Mouse (Mus musculus) left cerebral cortex, adult 18-20 months (tissue): Measurements from ENCODE around the gene Abhd11. TPM values are rescaled to one million over a fixed set of nuclear protein-coding genes. Genes with fewer than 3 reads are reported as not detected.
"Not testable (repeated sequence)": the region's sequence is repeated elsewhere in the genome, so short reads cannot be mapped to it uniquely, and the experiment has no call there.

Source experiments
- DNase-seq, 2 experiments: peaks; one replicate each; pipeline ENCODE4 v3.0.0; 2021 to 2022; ENCODE audit warnings: low spot score in 2 of 2, mixed read lengths in 1 of 2
- total RNA-seq, 2 experiments: library from RNA; stranded (reverse); gene quantifications; 2 replicates each; pipeline ENCODE4 v1.2.3; 2021

Abhd11 gene
- total RNA-seq, 2 experiments from 2014 or later = 34.3 to 38.1 TPM

DNA sequence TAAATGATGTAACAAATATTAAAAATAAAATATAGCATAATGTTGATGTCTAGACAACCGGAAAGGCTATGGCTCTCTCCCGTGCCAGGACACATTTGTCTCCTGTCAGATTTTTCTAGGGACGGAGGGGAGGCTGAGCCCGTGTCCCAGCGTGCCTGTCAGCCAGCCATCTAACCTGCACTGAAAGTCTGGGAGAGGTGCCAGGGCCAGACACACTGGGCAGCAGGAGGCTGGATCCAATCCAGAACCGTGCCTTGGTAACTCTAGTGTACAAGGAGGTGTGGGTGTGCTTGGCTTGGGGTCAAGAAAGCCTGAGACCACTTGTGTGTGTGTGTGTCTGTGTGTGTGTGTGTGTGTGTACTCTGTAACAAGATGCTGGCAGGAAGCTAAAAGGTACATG, 12.9 kb downstream of the Abhd11 start:
- no peak for DNase-seq

DNA sequence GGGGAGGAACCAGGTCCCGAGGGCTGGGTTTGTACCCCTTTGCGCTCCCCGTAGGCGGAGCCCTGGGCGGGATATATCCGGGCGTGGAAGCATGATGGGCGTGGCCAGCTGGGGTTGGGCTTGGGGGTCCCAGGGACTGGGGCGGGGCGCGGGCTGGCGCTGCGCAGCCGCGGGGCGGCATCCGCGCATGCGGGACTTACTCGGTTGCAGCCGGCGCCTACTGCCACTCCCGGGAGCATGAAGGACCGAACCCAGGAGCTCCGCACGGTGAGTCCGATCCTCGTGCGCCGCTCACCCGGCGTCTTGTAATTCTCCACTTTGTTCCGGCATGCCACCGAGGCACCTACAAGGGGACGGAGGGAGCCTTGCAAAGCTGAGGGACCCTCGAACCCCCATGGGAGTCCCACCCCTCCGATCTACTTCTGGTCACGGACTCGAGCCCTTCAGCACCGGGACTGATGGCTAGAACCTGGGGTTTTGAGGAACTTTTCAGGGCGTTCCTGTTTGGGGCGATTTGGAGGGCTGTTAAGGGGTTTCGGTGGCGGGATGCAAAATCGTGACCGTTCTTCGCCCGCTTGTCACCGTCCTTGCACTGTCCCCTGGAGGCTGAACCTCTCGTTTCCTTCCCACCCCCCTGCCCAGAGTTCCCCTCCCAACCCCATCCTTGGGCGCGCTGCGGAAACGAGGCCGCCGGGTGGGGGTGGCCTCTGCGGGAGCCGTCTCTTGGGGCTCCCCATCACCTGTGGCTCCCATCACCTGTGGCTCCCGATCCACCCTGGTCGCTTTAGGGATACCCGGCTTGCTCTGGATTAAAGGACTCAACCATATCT, 14.6 kb downstream of the Abhd11 start, which contains the start of gene Stx1a:
TSS of gene Stx1a (plus strand) at position 139 of the 830 bp plus-strand sequence.
- peak; percentile 79 to 90 for DNase-seq

DNA sequence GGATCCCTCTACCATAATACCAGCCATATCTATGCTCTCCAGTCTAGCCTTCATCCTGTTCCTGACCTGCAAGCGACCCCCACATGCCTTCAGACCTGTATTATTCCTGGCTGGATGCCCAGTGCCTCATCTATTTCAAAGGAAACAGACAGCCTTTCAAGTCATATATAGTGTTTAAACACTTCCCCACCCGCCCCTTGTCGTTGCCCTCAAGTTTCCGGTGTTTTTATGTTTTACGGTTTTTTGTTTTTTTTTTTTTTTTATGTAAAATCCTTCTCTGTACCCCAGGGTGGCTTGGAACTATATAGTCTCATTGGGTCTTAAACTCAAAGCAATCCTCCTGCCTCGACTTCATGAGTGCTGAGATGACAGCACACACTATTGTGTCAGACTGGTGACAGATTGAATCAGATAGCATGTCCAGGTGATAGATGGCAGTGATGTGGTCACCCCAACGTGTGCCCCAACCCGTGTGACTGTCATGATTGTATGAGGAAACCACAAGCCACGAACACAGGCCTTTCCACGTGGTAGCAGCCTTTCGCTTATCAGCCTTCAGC, 15.8 kb downstream of the Abhd11 start:
- DNase-seq = no peak

DNA sequence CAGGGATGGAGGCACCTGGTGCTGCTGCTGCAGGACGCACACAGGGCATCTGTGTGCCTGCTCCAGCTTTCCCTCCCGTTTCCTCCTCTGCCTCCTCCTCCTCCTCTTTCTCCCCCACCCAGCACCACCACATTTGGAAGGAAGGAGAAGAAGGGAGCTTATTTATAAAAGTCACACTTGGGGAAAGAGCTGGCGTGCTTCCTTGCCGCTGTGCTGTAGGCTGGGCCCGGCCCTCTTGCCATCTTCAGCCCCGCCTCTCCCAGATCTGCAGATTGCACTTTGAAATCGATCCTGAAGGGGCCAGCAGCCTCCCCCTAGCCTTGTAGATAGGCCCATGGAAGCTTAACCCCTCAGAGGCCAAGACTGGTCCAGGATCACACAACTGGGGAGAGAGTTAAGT, 16.9 kb downstream of the Abhd11 start:
- peak; percentile 58 to 72 for DNase-seq

DNA sequence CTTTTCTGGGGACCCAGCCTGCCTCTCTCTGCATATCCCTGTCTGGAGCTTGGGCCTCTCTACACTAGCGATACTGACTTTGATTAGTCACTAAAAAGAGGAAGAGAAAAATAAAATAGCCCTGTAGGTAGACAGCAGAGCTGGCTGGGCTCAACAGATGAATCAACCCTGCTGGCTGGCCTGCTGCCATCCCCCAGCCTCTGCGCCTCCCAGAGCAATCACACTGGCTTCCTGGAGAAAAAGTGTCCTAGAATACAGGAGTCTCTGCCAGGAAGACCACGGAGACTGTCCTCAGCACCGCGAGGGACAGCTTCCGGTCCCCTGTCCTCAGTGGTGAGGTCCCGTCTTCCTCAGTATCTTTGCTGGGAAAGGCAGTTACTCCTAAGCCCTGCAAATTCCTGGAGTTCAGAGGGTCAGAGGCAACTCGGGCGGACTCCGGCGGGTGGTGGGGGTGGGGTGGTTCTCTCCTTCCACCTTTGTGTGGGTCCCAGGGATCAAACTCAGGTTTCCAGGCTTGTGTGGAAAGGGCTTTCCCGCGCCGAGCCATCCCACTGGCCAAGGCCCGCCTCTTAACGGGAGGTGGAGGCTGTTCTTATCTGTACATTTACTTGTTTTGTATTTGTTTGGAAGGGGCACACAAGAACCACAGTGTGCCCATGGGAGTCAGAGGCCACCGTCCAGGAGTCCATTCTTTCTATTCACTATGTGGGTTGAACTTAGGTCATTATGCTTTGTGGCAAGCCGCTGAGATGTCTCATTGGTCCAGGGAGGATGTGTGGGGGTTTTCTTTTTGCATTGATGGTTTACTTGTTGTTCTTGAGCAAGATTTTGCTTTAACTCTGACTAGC, 20.3 kb downstream of the Abhd11 start:
- DNase-seq = peak; percentile 80 to 87

DNA sequence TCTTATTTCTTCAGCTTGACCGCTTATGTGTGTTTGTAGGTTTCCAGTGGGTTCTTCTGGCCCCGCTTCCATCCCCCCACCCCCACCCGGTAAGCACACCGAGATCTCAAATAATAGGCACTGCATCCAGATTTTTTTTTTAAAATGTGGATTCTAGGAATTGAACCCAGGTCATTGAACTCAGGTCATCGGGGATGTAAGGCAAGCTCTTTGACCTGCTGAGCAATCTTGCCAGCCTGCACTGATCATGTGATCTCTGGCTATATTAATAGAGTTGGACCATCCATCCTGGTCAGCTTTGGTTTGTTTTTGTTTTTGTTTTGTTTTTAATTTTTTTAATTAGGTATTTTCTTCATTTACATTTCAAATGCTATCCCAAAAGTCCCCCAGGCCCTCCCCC, 23.6 kb downstream of the Abhd11 start:
- DNase-seq = no peak

DNA sequence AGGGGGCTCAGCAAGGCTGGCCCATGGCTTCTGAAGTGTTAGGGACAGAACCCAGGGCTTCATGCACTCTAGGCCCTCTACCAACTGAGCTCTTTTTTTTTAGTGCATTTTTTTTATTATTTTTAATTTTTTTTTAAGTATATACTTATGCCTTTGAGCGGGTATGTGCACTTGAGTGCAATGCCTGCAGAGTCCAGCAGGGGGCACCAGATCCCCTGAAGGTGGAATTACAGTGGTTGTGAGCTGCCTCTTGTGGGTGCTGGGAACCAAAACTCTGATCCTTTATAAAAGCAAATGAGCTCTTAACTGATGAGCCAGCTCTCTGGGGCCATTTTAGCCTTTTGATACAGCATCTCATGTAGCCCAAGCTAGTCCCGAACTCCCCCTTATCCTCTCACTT, 25.6 kb downstream of the Abhd11 start:
- DNase-seq = no peak

DNA sequence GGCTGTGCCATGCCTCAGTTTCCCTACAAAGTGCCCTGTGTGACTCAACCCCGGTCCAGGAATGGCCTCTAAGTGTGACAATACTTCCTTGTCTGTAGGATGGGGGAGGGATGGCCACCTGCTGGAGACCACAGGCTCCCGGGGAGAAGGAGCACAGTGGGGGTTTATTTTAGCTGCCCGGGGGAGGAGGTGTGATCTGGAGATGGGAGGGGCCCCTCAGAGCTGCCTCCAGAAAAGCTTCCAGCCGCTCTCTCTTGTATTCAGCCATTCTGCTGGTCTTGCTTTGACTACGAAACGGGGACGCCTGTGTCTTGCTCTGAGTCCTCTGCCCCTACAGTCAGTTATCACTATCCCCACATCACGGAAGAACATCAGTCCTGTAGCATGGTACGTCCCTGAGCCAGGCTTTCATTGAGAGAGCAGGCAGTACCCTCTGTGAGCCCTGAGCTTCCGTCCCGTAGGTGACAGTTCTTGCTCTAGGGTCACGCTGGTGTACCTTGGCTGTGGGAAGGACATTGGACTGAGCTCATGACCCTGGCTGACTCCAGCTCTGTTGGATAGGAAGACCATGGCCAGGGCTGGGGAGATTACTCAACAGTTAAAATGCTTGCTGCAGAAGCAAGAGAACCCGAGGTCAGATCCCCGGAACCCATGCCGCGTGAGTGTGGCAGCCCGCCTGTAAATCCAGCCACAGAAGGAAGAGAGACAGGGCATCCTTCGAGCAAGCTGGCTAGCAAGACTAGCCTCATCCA, 26.8 kb downstream of the Abhd11 start:
- peak; percentile 72 to 78 for DNase-seq

DNA sequence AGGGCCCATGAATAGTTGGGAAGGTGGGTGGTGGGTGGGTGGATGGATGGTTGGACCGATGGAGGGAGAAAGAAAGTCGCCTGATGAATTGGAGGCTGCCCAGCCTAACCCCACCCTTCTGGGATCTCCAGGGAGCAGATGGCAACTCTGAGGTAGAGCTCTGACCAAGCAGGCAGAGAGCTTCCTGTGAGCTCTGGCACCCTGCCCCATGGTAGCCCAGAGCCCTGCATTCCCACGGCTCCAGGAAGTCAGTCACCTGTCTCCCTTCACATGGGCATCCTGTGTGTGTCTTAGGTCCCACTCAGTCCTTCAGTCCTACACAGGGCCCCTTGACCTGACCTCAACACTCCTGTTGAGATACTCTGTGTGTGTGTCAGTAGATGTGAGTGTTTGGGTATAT, 29.0 kb downstream of the Abhd11 start:
- DNase-seq = peak in 1 of 2 experiments; percentile 35

DNA sequence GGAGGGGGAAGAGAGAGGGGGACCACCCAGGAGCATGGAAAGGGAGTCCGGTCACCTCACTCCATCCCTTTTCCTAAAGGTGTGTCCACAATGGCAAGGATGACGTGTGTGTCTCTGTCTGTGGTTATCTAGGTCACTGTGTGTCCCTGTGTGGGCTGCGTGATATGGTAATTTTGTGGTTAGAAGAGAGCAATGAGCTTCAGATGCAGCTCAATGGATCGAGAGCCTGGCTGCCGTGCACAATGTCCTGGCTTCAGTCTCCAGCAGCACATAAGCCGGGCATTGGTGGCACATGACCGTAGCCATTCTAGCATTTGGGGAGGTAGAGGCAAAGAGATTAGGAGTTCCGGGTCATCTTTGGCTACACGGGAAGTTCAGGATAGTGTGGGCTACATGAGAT, 30.6 kb downstream of the Abhd11 start:
- DNase-seq = peak in 1 of 2 experiments; percentile 49

DNA sequence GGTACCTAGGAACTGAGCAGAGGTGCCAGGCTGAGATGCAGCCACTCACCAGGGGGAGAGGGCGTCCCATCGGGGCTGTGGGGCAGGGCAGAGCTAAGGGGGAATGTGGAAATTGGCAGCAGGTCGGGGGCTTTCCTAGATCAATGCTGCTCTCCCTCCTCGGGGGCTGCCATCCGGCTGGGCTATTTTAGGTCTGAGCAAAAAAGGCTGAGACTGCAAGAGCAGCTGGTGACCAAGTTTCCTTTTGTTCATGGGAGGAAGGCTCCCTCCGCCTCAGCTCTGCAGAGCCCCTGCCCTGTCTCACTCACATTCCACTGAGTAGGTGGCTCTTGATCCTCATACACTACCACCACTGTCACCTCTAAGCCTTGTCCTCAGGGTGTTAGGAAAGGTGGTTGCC, 31.1 kb downstream of the Abhd11 start:
- DNase-seq = peak in 1 of 2 experiments; percentile 63

DNA sequence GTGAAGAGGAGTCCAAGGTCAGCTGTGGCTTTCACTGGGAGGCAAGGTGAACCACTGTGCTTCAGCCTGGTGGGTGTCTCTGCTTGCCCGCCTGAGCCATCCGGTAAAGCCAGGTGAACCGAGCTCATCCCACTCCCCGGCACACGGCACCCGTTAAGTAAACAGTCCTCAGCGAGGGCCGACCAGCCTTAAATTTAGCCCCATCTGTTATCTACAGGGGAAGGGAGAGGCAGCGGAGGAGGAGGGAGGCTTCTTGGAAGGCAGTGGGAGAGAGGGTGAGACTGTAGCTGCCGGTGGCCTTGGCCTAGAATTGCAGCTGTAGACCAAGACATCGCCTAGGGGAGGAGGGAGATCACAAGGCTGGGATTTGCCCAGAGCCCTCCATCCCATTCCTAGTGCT, 31.8 kb downstream of the Abhd11 start:
- DNase-seq = peak; percentile 61 to 77

DNA sequence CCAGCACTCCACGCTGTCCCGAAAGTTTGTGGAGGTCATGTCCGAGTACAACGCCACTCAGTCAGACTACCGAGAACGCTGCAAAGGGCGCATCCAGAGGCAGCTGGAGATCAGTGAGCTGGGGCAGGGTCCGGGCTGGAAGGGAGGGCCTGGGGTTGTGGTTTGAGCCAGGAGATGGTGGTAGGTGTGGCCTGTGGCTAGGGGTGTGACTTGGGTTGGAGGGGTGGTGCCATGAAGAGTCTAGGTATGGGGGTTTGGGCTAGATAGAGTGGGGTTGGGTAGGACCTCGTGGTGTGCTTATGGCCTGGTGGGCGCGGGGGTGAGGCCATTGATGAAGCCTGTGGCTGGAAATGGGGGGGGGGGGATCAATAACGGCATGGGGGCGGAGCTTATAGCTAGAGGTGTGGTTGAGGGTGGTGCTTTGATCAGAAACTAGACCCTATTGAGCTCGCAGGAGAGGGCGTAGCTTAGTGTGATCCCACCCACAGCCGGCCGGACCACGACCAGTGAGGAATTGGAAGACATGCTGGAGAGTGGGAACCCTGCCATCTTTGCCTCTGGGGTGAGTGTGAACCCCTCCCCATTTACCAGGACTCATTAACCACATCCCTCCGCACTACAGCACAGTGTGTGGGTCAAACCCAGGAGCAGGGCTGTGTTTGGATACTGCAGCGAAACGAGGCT, 33.3 kb downstream of the Abhd11 start:
- DNase-seq = no peak

DNA sequence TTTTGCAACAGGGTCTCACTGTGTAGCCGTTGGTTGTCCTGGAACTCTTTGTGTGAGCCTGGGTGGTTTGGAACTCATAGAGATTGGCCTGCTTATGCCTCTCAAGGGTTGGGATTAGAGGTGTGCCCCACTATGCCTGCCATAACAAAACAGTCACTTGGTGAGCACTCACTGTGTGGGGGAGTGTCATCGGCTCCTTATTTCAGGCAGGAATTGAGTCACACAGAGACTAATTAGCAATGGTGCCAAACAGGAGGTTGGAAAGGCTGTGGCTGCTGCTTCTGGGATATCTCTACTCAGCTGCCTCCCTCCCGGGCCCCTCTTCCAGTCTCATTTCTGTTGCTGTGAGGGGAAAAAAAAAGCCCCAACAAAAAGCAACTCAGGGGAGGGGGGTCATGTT, 35.6 kb downstream of the Abhd11 start:
- peak in 1 of 2 experiments; percentile 33 for DNase-seq

DNA sequence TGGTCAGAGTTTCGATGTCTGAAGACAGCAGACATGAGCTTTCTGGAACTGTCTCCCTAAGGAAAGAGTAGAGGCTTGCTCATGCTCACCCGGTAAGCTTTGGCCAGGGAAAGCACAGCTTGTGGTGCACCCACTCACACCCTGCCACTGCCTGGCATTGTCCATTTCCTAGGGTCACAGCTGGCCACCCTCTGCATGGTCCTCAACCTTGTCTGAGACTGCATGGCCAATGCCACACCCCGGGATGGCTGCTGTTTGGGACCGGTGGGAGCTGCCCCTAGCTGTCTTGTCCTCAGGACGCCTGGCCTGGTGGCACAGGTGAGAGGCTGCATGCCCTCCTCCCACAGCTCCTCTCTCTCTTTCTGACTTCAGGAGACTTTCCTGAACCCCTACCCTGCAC, 39.6 kb downstream of the Abhd11 start:
- no peak for DNase-seq

DNA sequence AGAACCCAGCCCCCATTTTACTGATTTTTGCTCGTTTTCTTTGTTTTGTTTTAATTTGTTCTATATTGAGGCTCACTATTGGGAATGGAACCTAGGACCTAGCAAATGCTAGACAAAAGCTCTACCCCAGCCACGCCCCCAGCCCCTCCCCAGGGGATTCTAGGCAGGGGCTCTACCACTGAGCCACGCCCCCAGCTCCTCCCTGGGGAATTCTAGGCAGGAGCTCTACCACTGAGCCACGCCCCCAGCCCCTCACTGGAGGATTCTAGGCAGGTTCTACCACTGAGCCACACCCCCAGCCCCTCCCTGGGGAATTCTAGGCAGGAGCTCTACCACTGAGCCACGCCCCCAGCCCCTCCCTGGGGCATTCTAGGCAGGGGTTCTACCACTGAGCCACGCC, 40.3 kb downstream of the Abhd11 start:
- not testable (repeated sequence) for DNase-seq

DNA sequence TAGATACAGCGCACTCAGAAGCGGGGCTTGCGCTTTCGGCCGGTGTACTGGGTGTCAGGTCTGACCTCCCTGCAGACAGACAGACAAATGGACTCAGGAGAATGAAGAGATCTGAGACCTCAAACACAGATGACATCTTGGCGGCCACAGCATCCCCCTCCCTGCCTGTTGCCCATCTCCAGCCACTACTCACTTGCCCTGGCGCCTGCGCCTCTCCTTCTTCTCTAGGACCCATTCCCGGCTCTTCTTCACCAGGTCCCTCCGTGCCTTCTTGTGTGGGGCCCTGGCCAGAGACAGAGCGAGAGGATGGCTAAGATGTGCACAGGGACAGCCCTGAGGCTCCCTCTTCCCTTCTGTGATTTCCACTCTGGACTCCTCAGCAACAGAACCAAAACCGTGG, 44.4 kb downstream of the Abhd11 start:
- no peak for DNase-seq
